Mouse (Mus musculus) stomach, postnatal 0 days (tissue): Measurements from ENCODE around the gene Atf6b. TPM values are rescaled to one million over a fixed set of nuclear protein-coding genes. Genes with fewer than 3 reads are reported as not detected.

Experiments
- ATAC-seq: fragments of 200-750 bp; cut with Nextera tagmentation; 2 replicates; pipeline ENCODE4 v1.8.0; 2017; ENCODE audit not compliant: low FRiP score, low TSS enrichment
- DNase-seq: peaks from one replicate; pipeline ENCODE4 v3.0.0-alpha.2; 2016; ENCODE audit warnings: low spot score
- H3K27ac ChIP-seq: fragments of 300-500 bp; sonication (generic); replicated peaks from 2 replicates; pipeline ENCODE4 v1.5.1; 2014; ENCODE audit warnings: mild to moderate bottlenecking, control low read depth
- H3K27me3 ChIP-seq: fragments of 300-500 bp; sonication (generic); 2 replicates; pipeline ENCODE4 v1.6.1; 2014; ENCODE audit warnings: low read length; ENCODE audit not compliant: control insufficient read depth, insufficient read depth
- H3K36me3 ChIP-seq: fragments of 300-500 bp; sonication (generic); 2 replicates; pipeline ENCODE4 v1.6.1; 2014; ENCODE audit warnings: low read length, mixed read lengths; ENCODE audit not compliant: control insufficient read depth, insufficient read depth
- H3K4me1 ChIP-seq: fragments of 300-500 bp; sonication (generic); replicated peaks from 2 replicates; pipeline ENCODE4 v1.6.1; 2014; ENCODE audit warnings: antibody characterized with exemption; ENCODE audit not compliant: control insufficient read depth, insufficient read depth
- H3K4me2 ChIP-seq: fragments of 300-500 bp; sonication (generic); replicated peaks from 2 replicates; pipeline ENCODE4 v1.6.1; 2014; ENCODE audit warnings: low read depth, mild to moderate bottlenecking, control low read depth, moderate library complexity
- H3K4me3 ChIP-seq: fragments of 300-500 bp; sonication (generic); 2 replicates; pipeline ENCODE4 v1.5.1; 2014; ENCODE audit warnings: low read depth, low read length, control low read depth
- H3K9ac ChIP-seq: fragments of 300-500 bp; sonication (generic); 2 replicates; pipeline ENCODE4 v1.6.1; 2014; ENCODE audit warnings: mild to moderate bottlenecking, low read length, control low read depth, mixed read lengths
- H3K9me3 ChIP-seq: fragments of 300-500 bp; sonication (generic); 2 replicates; pipeline ENCODE4 v1.6.1; 2016; ENCODE audit warnings: low read length; ENCODE audit not compliant: control insufficient read depth
- CTCF ChIP-seq: IDR thresholded peaks from 2 replicates; pipeline ENCODE4 v1.5.1; 2016; ENCODE audit warnings: antibody characterized with exemption, low read depth, mild to moderate bottlenecking, moderate library complexity
- EP300 ChIP-seq: optimal IDR thresholded peaks from 2 replicates; pipeline ENCODE3; 2016; ENCODE audit warnings: antibody characterized with exemption
- WGBS: fragments of 180-500 bp; shearing (Covaris S2); extraction: QIAGEN DNeasy Blood & Tissue Kit; methylation state at CpG from one replicate; pipeline ENCODE4 v1.1.7; 2014; 5-methylcytosine and 5-hydroxymethylcytosine counted together
- polyA plus RNA-seq: library from polyadenylated mRNA; unstranded; fragments of >200 nt; fragmentation: Nextera tagmentation; extraction: Ambion mirVana; gene quantifications from 2 replicates; pipeline ENCODE4 v1.2.1, GENCODE M21; 2015

Gene Atf6b
- polyA plus RNA-seq, 1 experiment from 2014 or later, result 35.4 TPM

- peaks cover 9% of the 10 kb centered on the region; the same call in 1 of the 2 replicates for H3K27me3 ChIP-seq
- H3K4me1 ChIP-seq, result peaks cover 3% of the 10 kb centered on the region; the same call in 1 of the 2 replicates
- H3K9ac ChIP-seq, result peak overlapping the region; percentile 27
- peak overlapping the region; percentile 37 for H3K4me2 ChIP-seq
- ATAC-seq (peak; percentile 1; the same call in 1 of the 2 replicates), DNase-seq (no peak)
- no peaks in the 10 kb centered on the region for H3K36me3 ChIP-seq
- WGBS, result 20% methylated on average over 89 of the region's 93 CpGs
- 0 out of 2 replicates have a peak overlapping the region, but pooled peaks have one; percentile 4 for H3K4me3 ChIP-seq
- H3K9me3 ChIP-seq, result no peaks in the 10 kb centered on the region
- TF ChIP-seq EP300 (no peak), CTCF (peak; percentile 46)
- H3K27ac ChIP-seq, result no peak overlapping the region
These were observed 24.5 kb downstream of the Atf6b start for GRCm38 (mm10) chr17:34671151-34672066.

GRCm38 (mm10) chr17:34672246-34672792 lies 25.4 kb downstream of the Atf6b start:
- no peak for DNase-seq
- Histone ChIP-seq H3K4me3 (no peak overlapping the region), H3K4me2 (no peak overlapping the region), H3K4me1 (peaks cover 3% of the 10 kb centered on the region; the same call in 1 of the 2 replicates), H3K9ac (no peak overlapping the region), H3K27ac (no peak overlapping the region), H3K9me3 (no peaks in the 10 kb centered on the region), H3K27me3 (peaks cover 9% of the 10 kb centered on the region; the same call in 1 of the 2 replicates), H3K36me3 (no peaks in the 10 kb centered on the region)
- no peak for ATAC-seq
- no peak for TF ChIP-seq EP300
- no peak for TF ChIP-seq CTCF
- WGBS, result 48% methylated on average over 49 of the region's 49 CpGs

- H3K4me3 ChIP-seq, result no peak overlapping the region
- H3K9me3 ChIP-seq, result no peaks in the 10 kb centered on the region
- DNase-seq (no peak), ATAC-seq (no peak)
- peaks cover 3% of the 10 kb centered on the region; the same call in 1 of the 2 replicates for H3K4me1 ChIP-seq
- H3K27ac ChIP-seq, result no peak overlapping the region
- no peak overlapping the region for H3K9ac ChIP-seq
- no peak for TF ChIP-seq EP300
- TF ChIP-seq CTCF, result no peak
- no peaks in the 10 kb centered on the region for H3K36me3 ChIP-seq
- H3K4me2 ChIP-seq, result no peak overlapping the region
- WGBS, result 93% methylated on average over 7 of the region's 7 CpGs
- H3K27me3 ChIP-seq, result peaks cover 9% of the 10 kb centered on the region; the same call in 1 of the 2 replicates
These were observed 26.2 kb downstream of the Atf6b start for GRCm38 (mm10) chr17:34673139-34673538.

DNA sequence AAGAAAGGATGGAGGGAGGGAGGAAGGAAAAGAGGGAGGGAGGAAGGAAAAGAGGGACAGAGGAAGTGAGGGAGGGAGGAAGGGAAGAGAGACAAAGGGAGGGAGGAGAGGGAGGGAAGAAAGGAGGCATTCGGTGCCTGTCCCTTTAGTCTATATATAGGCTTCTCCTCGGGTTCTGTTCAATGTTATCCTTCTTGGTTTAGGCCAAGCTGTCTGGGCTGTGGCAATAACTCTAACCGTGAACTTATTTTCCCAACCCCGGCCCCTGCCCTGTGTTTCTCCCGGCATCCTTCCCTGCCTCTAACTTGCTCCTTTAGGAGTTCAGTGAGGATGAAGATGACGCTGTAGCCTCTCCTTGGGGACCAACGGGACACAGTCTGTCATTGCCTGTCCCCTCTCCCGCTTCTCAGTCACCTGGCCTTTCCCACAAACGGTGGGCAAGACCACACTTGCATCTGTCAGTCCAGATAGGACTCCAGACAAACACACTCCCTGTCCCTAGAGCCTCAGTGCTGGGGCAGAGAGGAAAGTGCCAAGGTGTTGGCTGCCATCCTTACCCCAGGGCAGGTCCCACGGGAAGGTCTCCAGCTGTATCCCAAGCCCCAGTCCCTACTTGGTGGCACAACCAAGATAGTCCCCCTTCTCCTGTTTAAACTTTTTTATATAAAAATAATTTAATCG lies 27.7 kb downstream of the Atf6b start:
- H3K9ac ChIP-seq, result no peak overlapping the region
- ATAC-seq (peak; percentile 52; the same call in 1 of the 2 replicates), DNase-seq (no peak)
- TF ChIP-seq EP300, result no peak
- no peaks in the 10 kb centered on the region for H3K36me3 ChIP-seq
- peaks cover 9% of the 10 kb centered on the region; the same call in 1 of the 2 replicates for H3K27me3 ChIP-seq
- H3K27ac ChIP-seq, result peak overlapping the region; percentile 84
- H3K4me3 ChIP-seq, result no peak overlapping the region
- no peak overlapping the region for H3K4me2 ChIP-seq
- H3K9me3 ChIP-seq, result no peaks in the 10 kb centered on the region
- WGBS, result 38% methylated on average over 11 of the region's 11 CpGs
- peaks cover 3% of the 10 kb centered on the region; the same call in 1 of the 2 replicates for H3K4me1 ChIP-seq

DNA sequence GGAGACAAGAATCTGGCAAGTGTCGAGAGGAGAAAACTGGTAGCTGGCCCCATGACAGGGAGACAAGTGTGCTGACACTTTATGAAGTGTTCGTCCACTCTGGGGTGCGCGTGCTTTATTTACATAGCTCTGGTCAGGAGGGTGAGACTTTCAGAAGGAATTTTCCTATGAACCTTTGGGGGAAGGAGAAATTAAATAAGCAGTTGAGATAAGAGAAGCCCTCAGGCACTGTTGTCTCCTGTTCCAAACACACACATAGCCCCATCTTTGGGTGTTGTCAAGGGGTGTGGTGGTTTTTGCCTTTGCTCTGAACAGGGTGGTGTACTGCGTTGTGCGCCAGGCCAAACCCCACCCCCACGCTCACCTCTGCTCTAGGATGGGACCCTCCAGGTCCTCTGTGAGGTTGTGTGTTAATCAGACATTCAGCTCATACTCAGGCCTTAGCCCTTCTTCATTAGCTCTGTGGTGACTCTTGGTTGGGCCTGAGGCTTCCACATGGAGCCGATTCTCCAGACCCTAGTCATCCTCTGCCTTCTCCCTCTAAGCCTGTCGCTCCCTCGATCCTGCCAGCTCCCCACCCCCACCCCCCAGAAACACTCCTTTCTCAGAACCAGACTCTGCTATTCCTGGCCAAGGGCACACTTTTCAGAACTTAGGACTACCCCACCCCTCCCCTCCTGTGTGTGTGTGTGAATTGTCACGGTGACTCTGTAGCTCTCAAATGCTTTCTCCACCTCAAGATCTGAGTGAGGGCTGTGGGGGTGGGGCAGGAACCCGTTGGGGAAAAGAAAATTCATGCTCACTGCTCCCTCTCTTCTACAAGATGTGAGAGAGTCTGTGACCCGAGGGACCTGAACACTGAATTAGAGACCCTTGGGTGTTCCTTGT lies 28.5 kb downstream of the Atf6b start:
- Histone ChIP-seq H3K4me3 (no peak overlapping the region), H3K27ac (peak overlapping the region; percentile 84), H3K9ac (no peak overlapping the region), H3K4me1 (peaks cover 3% of the 10 kb centered on the region; the same call in 1 of the 2 replicates), H3K4me2 (no peak overlapping the region), H3K9me3 (no peaks in the 10 kb centered on the region), H3K36me3 (no peaks in the 10 kb centered on the region), H3K27me3 (peaks cover 9% of the 10 kb centered on the region; the same call in 1 of the 2 replicates)
- no peak for DNase-seq
- whole genome bisulfite sequencing, result 37% methylated on average over 13 of the region's 13 CpGs
- peak; percentile 18; the same call in 1 of the 2 replicates for ATAC-seq
- TF ChIP-seq CTCF (no peak), EP300 (no peak)
